Mouse (Mus musculus) stomach, embryonic 15.5 days (tissue): ENCODE data around the gene Tas2r104. TPM values are rescaled to one million over a fixed set of nuclear protein-coding genes. Genes with fewer than 3 reads are reported as not detected.

Experiments
- ATAC-seq: fragments of 200-750 bp; cut with Nextera tagmentation; 2 replicates; pipeline ENCODE4 v1.8.0; 2017; ENCODE audit warnings: low read depth, moderate number of reproducible peaks, moderate TSS enrichment; ENCODE audit not compliant: insufficient read depth, low FRiP score
- H3K27ac ChIP-seq: fragments of 300-500 bp; sonication (generic); 2 replicates; pipeline ENCODE4 v1.5.1; 2015; ENCODE audit warnings: mild to moderate bottlenecking, inconsistent platforms
- H3K27me3 ChIP-seq: fragments of 300-500 bp; sonication (generic); replicated peaks from 2 replicates; pipeline ENCODE4 v1.6.1; 2015; ENCODE audit warnings: inconsistent platforms
- H3K36me3 ChIP-seq: fragments of 300-500 bp; sonication (generic); 2 replicates; pipeline ENCODE4 v1.6.1; 2015; ENCODE audit warnings: inconsistent platforms
- H3K4me1 ChIP-seq: fragments of 300-500 bp; sonication (generic); 2 replicates; pipeline ENCODE4 v1.6.1; 2015; ENCODE audit warnings: inconsistent platforms
- H3K4me2 ChIP-seq: fragments of 300-500 bp; sonication (generic); 2 replicates; pipeline ENCODE4 v1.6.1; 2015; ENCODE audit warnings: mild to moderate bottlenecking, inconsistent platforms
- H3K4me3 ChIP-seq: fragments of 300-500 bp; sonication (generic); replicated peaks from 2 replicates; pipeline ENCODE4 v1.5.1; 2015; ENCODE audit warnings: inconsistent platforms
- H3K9ac ChIP-seq: fragments of 300-500 bp; sonication (generic); 2 replicates; pipeline ENCODE4 v1.6.1; 2015; ENCODE audit warnings: inconsistent platforms
- H3K9me3 ChIP-seq: fragments of 300-500 bp; sonication (generic); 2 replicates; pipeline ENCODE4 v1.6.1; 2016; ENCODE audit warnings: inconsistent platforms
- WGBS: fragments of 180-500 bp; shearing (Covaris S2); methylation state at CpG from one replicate; pipeline ENCODE4 v1.1.7; 2015; 5-methylcytosine and 5-hydroxymethylcytosine counted together
- polyA plus RNA-seq: library from polyadenylated mRNA; unstranded; fragments of >200 nt; fragmentation: Nextera tagmentation; extraction: Ambion mirVana; gene quantifications from 2 replicates; pipeline ENCODE4 v1.2.1, GENCODE M21; 2015

The Tas2r104 gene
- not detected in 2 replicates for polyA plus RNA-seq

DNA sequence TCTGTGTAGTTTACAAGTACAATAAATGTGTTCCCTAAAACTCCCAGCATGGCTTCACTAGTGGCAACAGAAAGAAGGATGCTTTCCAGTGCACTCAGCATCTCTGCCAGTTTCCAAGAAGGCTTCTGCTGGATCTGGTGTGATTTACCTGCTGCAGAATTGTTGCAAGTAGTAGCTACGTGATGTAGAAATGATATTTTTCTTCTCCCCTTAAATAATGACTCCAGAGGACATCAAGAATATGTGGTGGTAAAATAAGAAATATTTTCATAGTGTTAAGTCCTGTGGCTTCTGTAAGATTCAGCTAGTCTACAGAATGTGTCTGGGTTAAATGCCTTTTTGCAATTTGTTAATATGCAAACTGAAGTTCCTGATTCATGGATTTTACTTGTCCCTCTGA, at the start of gene Tas2r104:
Gene Tas2r104 (minus strand): TSS at position 101 of the 400 bp plus-strand sequence.
- Histone ChIP-seq H3K9ac (no peak within 1 kb of the TSS), H3K9me3 (no peaks in the 10 kb centered on the region), H3K27ac (no peak within 1 kb of the TSS), H3K4me2 (no peak within 1 kb of the TSS), H3K4me3 (no peak within 1 kb of the TSS), H3K27me3 (no peaks in the 10 kb centered on the region), H3K36me3 (no peaks in the 10 kb centered on the region), H3K4me1 (no peaks in the 10 kb centered on the region)
- WGBS = 77% methylated on average over 1 of the region's 1 CpGs
- no peak for ATAC-seq

GRCm38 (mm10) chr6:131712803-131713202, 27.3 kb upstream of the Tas2r104 start:
- Histone ChIP-seq H3K4me3 (no peak overlapping the region), H3K36me3 (no peaks in the 10 kb centered on the region), H3K27me3 (no peaks in the 10 kb centered on the region), H3K9ac (no peak overlapping the region), H3K4me2 (no peak overlapping the region), H3K9me3 (no peaks in the 10 kb centered on the region), H3K4me1 (no peaks in the 10 kb centered on the region), H3K27ac (no peak overlapping the region)
- ATAC-seq = no peak
- 40% methylated on average over 7 of the region's 7 CpGs for WGBS

DNA sequence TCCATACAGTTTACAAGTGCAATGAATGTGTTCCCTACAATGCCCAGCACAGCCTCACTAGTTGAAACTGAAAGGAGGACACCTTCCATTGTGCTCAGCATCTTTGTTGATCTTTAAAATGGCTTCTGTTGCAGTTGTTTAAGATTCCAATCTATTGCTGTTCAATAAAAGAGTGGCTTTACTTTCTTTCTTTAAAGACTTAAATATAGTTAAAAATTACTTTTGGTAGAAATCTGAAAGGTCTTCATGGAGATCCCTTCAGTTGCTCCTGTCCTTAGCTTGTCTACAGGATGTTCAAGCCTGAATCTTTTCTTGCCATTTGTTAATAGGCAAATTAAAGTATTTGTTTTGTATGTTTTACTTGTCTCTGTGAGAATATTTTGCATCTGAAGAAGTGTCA, 4.4 kb upstream of the Tas2r104 start, which contains the start of gene Tas2r114:
Gene Tas2r114 (minus strand): TSS at position 101 of the 400 bp plus-strand sequence.
- H3K4me1 ChIP-seq = no peaks in the 10 kb centered on the region
- ATAC-seq = no peak
- H3K27me3 ChIP-seq = no peaks in the 10 kb centered on the region
- no peak within 1 kb of the TSS for H3K4me3 ChIP-seq
- H3K4me2 ChIP-seq = no peak within 1 kb of the TSS
- H3K36me3 ChIP-seq = no peaks in the 10 kb centered on the region
- H3K9ac ChIP-seq = no peak within 1 kb of the TSS
- no peak within 1 kb of the TSS for H3K27ac ChIP-seq
- H3K9me3 ChIP-seq = no peaks in the 10 kb centered on the region

DNA sequence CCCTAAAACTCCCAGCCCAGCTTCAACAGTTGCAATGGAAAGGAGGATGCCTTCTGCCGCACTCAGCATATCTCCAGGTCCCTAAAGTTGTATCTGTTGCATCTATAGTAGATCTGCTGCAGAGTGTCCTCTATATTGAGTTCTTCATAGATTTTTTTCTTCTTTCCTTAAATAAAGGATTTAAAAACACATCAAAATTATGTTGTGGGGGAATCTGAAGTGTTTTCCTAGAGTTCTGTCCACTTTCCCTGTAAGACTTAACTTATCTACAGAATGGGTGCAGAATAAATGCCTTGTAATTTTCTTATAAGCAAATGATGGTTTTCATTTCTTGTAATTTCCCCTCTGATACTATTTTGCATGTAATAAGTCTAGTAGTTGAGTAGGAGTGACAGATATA, 1.9 kb upstream of the Tas2r104 start, which contains the start of gene Tas2r105:
Gene Tas2r105 (minus strand): TSS at position 101 of the 400 bp plus-strand sequence.
- Histone ChIP-seq H3K4me3 (no peak within 1 kb of the TSS), H3K4me2 (no peak within 1 kb of the TSS), H3K36me3 (no peaks in the 10 kb centered on the region), H3K27me3 (no peaks in the 10 kb centered on the region), H3K9ac (no peak within 1 kb of the TSS), H3K4me1 (no peaks in the 10 kb centered on the region), H3K9me3 (no peaks in the 10 kb centered on the region), H3K27ac (no peak within 1 kb of the TSS)
- 81% methylated on average over 1 of the region's 1 CpGs for WGBS
- ATAC-seq = no peak

DNA sequence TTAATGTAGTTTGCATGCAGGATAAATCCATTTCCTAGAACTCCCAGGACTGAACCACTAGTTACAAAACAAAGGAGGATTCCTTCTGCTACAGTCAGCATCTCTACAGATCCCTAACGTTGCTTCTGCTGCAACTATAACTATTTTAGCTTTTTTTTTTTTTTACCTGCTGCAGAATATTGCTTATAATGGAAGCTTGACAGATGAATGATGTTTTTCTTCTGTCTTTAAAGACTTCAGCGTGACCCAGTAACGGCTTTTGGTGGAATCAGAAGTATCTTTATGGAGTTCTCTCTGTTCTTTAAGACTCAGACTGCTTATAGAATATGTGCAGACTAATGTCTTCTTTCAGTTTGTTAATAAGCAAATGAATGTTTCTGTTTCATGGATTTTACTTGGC, 6.8 kb downstream of the Tas2r104 start, which contains the start of gene Tas2r106:
Gene Tas2r106 (minus strand): TSS at position 101 of the 400 bp plus-strand sequence.
- H3K36me3 ChIP-seq = no peaks in the 10 kb centered on the region
- H3K9me3 ChIP-seq = no peaks in the 10 kb centered on the region
- H3K4me3 ChIP-seq = no peak within 1 kb of the TSS
- WGBS = 67% methylated on average over 3 of the region's 3 CpGs
- no peak for ATAC-seq
- H3K4me2 ChIP-seq = no peak within 1 kb of the TSS
- H3K27ac ChIP-seq = no peak within 1 kb of the TSS
- H3K9ac ChIP-seq = no peak within 1 kb of the TSS
- no peaks in the 10 kb centered on the region for H3K27me3 ChIP-seq
- H3K4me1 ChIP-seq = no peaks in the 10 kb centered on the region

DNA sequence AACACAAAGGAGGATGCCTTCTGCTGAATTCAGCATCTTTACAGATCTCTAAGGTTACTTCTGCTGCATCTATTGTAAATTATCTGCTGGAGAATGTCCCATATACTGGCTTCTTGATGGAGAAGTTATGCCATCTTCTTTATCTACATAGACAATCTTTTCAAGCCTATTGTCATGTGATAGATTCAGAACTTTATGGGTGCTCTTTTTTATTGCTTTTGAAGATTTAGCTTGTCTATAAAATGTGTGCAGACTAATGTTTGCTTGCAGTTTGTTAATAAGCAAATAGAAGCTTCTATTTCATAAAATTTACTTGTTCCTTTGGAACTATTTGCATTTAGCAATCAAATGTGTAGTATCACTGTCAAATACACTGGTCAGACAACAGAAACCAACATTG, 25.5 kb downstream of the Tas2r104 start, which contains the start of gene Tas2r107:
Gene Tas2r107 (minus strand): TSS at position 101 of the 400 bp plus-strand sequence.
- Histone ChIP-seq H3K9ac (no peak within 1 kb of the TSS), H3K4me3 (no peak within 1 kb of the TSS), H3K36me3 (no peaks in the 10 kb centered on the region)

More for the DNA sequence above, 25.5 kb downstream of the Tas2r104 start, which contains the start of gene Tas2r107:
- no peaks in the 10 kb centered on the region for H3K4me1 ChIP-seq
- no peak within 1 kb of the TSS for H3K27ac ChIP-seq
- ATAC-seq = no peak
- H3K27me3 ChIP-seq = no peaks in the 10 kb centered on the region
- H3K4me2 ChIP-seq = no peak within 1 kb of the TSS
- no peaks in the 10 kb centered on the region for H3K9me3 ChIP-seq

Other genes with a start within 250 kb of the Tas2r104 start
- gene 5430401F13Rik, start 199.3 kb downstream of the Tas2r104 start, polyA plus RNA-seq = not detected in 2 replicates
- not detected in 2 replicates for gene Gm6619, start 199.3 kb downstream of the Tas2r104 start, polyA plus RNA-seq
- not detected in 2 replicates for gene Tas2r130, start 54.8 kb downstream of the Tas2r104 start, polyA plus RNA-seq
- not detected in 2 replicates for gene Tas2r107, start 25.6 kb downstream of the Tas2r104 start, polyA plus RNA-seq
- gene Tas2r106, start 6.9 kb downstream of the Tas2r104 start, polyA plus RNA-seq = not detected in 2 replicates
- gene Tas2r105, start 1.8 kb upstream of the Tas2r104 start, polyA plus RNA-seq = not detected in 2 replicates
- not detected in 2 replicates for gene Tas2r114, start 4.3 kb upstream of the Tas2r104 start, polyA plus RNA-seq